Mouse (Mus musculus): Measurements from ENCODE around the gene Zgrf1.

Zgrf1 gene

GRCm38 (mm10) chr3:127552973-127553719 is at the start of gene Zgrf1, which contains the start of gene Larp7:
Gene Zgrf1 (plus strand): TSS chr3:127553489.
Gene Larp7 (minus strand): TSS chr3:127553349.
- DNase-seq: peak; percentile 98

- no peak for DNase-seq
Observed at GRCm38 (mm10) chr3:127507878-127508783, 45.2 kb upstream of the Zgrf1 start.

GRCm38 (mm10) chr3:127511786-127512746 is 41.2 kb upstream of the Zgrf1 start:
- DNase-seq: no peak

GRCm38 (mm10) chr3:127512794-127513335 is 40.4 kb upstream of the Zgrf1 start:
- no peak for DNase-seq

GRCm38 (mm10) chr3:127513699-127514098 is 39.6 kb upstream of the Zgrf1 start:
- DNase-seq: no peak

GRCm38 (mm10) chr3:127515251-127515650 is 38.0 kb upstream of the Zgrf1 start:
- DNase-seq: no peak

- DNase-seq: no peak
Observed at GRCm38 (mm10) chr3:127520300-127520699, 33.0 kb upstream of the Zgrf1 start.

- no peak for DNase-seq
Observed at GRCm38 (mm10) chr3:127521156-127521555, 32.1 kb upstream of the Zgrf1 start.

- no peak for DNase-seq
Observed at GRCm38 (mm10) chr3:127525188-127525819, 28.0 kb upstream of the Zgrf1 start.

- no peak for DNase-seq
Observed at GRCm38 (mm10) chr3:127527465-127528034, 25.7 kb upstream of the Zgrf1 start.

- DNase-seq: no peak
Observed at GRCm38 (mm10) chr3:127529210-127529609, 24.1 kb upstream of the Zgrf1 start.

- no peak for DNase-seq
Observed at GRCm38 (mm10) chr3:127529824-127530223, 23.5 kb upstream of the Zgrf1 start.

GRCm38 (mm10) chr3:127530293-127530692 is 23.0 kb upstream of the Zgrf1 start:
- DNase-seq: no peak

GRCm38 (mm10) chr3:127539193-127539592 is 14.1 kb upstream of the Zgrf1 start:
- no peak for DNase-seq

GRCm38 (mm10) chr3:127543976-127544375 is 9.3 kb upstream of the Zgrf1 start:
- DNase-seq: no peak

- no peak for DNase-seq
Observed at GRCm38 (mm10) chr3:127544610-127545121, 8.6 kb upstream of the Zgrf1 start.

- DNase-seq: no peak
Observed at GRCm38 (mm10) chr3:127547882-127548281, 5.4 kb upstream of the Zgrf1 start.

GRCm38 (mm10) chr3:127552434-127552972 is 786 bp upstream of the Zgrf1 start:
- no peak for DNase-seq

GRCm38 (mm10) chr3:127553720-127554043 is 393 bp downstream of the Zgrf1 start:
- no peak for DNase-seq

GRCm38 (mm10) chr3:127554723-127555122 is 1.4 kb downstream of the Zgrf1 start:
- DNase-seq: no peak

GRCm38 (mm10) chr3:127558201-127558600 is 4.9 kb downstream of the Zgrf1 start:
- DNase-seq: no peak
